Mouse (Mus musculus) stomach, embryonic 16.5 days (tissue): ENCODE data around the gene Syt6. TPM values are rescaled to one million over a fixed set of nuclear protein-coding genes. Genes with fewer than 3 reads are reported as not detected.

Experiments used
- ATAC-seq: fragments of 200-750 bp; cut with Nextera tagmentation; 2 replicates; pipeline ENCODE4 v1.8.0; 2017; ENCODE audit warnings: moderate number of reproducible peaks, moderate TSS enrichment; ENCODE audit not compliant: insufficient read depth, low FRiP score
- H3K27ac ChIP-seq: fragments of 300-500 bp; sonication (generic); 2 replicates; pipeline ENCODE4 v1.5.1; 2014; ENCODE audit warnings: low read length
- H3K27me3 ChIP-seq: fragments of 300-500 bp; sonication (generic); 2 replicates; pipeline ENCODE4 v1.6.1; 2014; ENCODE audit warnings: low read length, control low read depth, mixed read lengths; ENCODE audit not compliant: control insufficient read depth, insufficient read depth
- H3K36me3 ChIP-seq: fragments of 300-500 bp; sonication (generic); 2 replicates; pipeline ENCODE4 v1.6.1; 2014; ENCODE audit warnings: low read length; ENCODE audit not compliant: control insufficient read depth, insufficient read depth
- H3K4me1 ChIP-seq: fragments of 300-500 bp; sonication (generic); 2 replicates; pipeline ENCODE4 v1.6.1; 2014; ENCODE audit warnings: low read length, control low read depth, mixed read lengths; ENCODE audit not compliant: control insufficient read depth, insufficient read depth
- H3K4me2 ChIP-seq: fragments of 300-500 bp; sonication (generic); 2 replicates; pipeline ENCODE4 v1.6.1; 2014; ENCODE audit warnings: low read depth, low read length, mixed read lengths
- H3K4me3 ChIP-seq: fragments of 300-500 bp; sonication (generic); replicated peaks from 2 replicates; pipeline ENCODE4 v1.5.1; 2014; ENCODE audit warnings: mild to moderate bottlenecking, low read length
- H3K9ac ChIP-seq: fragments of 300-500 bp; sonication (generic); 2 replicates; pipeline ENCODE4 v1.6.1; 2014; ENCODE audit warnings: low read length
- H3K9me3 ChIP-seq: fragments of 300-500 bp; sonication (generic); replicated peaks from 2 replicates; pipeline ENCODE4 v1.6.1; 2016; ENCODE audit warnings: low read length, control low read depth; ENCODE audit not compliant: control insufficient read depth
- WGBS: fragments of 180-500 bp; shearing (Covaris S2); extraction: QIAGEN DNeasy Blood & Tissue Kit; methylation state at CpG from one replicate; pipeline ENCODE4 v1.1.7; 2014; 5-methylcytosine and 5-hydroxymethylcytosine counted together
- polyA plus RNA-seq: library from polyadenylated mRNA; unstranded; fragments of >200 nt; fragmentation: Nextera tagmentation; extraction: Ambion mirVana; gene quantifications from 2 replicates; pipeline ENCODE4 v1.2.1, GENCODE M21; 2015

The Syt6 gene
- polyA plus RNA-seq, result 1.7 and 1.9 TPM in 2 replicates

- Histone ChIP-seq H3K4me2 (peak within 1 kb of the TSS; percentile 81), H3K9me3 (no peaks in the 10 kb centered on the region), H3K36me3 (no peaks in the 10 kb centered on the region), H3K4me1 (peaks cover 19% of the 10 kb centered on the region; the same call in 1 of the 2 replicates), H3K9ac (peak within 1 kb of the TSS; percentile 52; the same call in 1 of the 2 replicates), H3K27ac (no peak within 1 kb of the TSS), H3K27me3 (peaks cover 54% of the 10 kb centered on the region), H3K4me3 (peak within 1 kb of the TSS; percentile 51)
- no peak for ATAC-seq
- 2% methylated on average over 44 of the region's 44 CpGs for WGBS
These were observed at the start of gene Syt6 for GRCm38 (mm10) chr3:103575156-103575892. Syt6 (plus strand) TSS chr3:103575231.

GRCm38 (mm10) chr3:103526201-103526704 is 48.8 kb upstream of the Syt6 start:
- H3K27me3 ChIP-seq, result no peaks in the 10 kb centered on the region
- no peak for ATAC-seq
- WGBS, result 66% methylated on average over 4 of the region's 4 CpGs
- H3K36me3 ChIP-seq, result no peaks in the 10 kb centered on the region
- H3K27ac ChIP-seq, result no peak overlapping the region
- no peak overlapping the region for H3K9ac ChIP-seq
- H3K4me2 ChIP-seq, result no peak overlapping the region
- no peaks in the 10 kb centered on the region for H3K9me3 ChIP-seq
- no peak overlapping the region for H3K4me3 ChIP-seq
- H3K4me1 ChIP-seq, result no peaks in the 10 kb centered on the region

GRCm38 (mm10) chr3:103526864-103527263 is 48.2 kb upstream of the Syt6 start:
- WGBS, result 22% methylated on average over 2 of the region's 2 CpGs
- Histone ChIP-seq H3K4me3 (no peak overlapping the region), H3K27ac (no peak overlapping the region), H3K4me2 (no peak overlapping the region), H3K4me1 (no peaks in the 10 kb centered on the region), H3K9me3 (no peaks in the 10 kb centered on the region), H3K27me3 (no peaks in the 10 kb centered on the region), H3K36me3 (no peaks in the 10 kb centered on the region), H3K9ac (no peak overlapping the region)
- no peak for ATAC-seq

- Histone ChIP-seq H3K27me3 (no peaks in the 10 kb centered on the region), H3K27ac (no peak overlapping the region), H3K9ac (no peak overlapping the region), H3K4me3 (no peak overlapping the region), H3K36me3 (no peaks in the 10 kb centered on the region), H3K9me3 (no peaks in the 10 kb centered on the region), H3K4me2 (no peak overlapping the region), H3K4me1 (no peaks in the 10 kb centered on the region)
- no peak for ATAC-seq
- 91% methylated on average over 9 of the region's 9 CpGs for WGBS
These were observed 41.0 kb upstream of the Syt6 start for GRCm38 (mm10) chr3:103534036-103534435.

- H3K36me3 ChIP-seq, result no peaks in the 10 kb centered on the region
- H3K27me3 ChIP-seq, result no peaks in the 10 kb centered on the region
- ATAC-seq, result no peak
- H3K4me3 ChIP-seq, result no peak overlapping the region
- no peak overlapping the region for H3K9ac ChIP-seq
- H3K27ac ChIP-seq, result no peak overlapping the region
- H3K9me3 ChIP-seq, result no peaks in the 10 kb centered on the region
- H3K4me1 ChIP-seq, result no peaks in the 10 kb centered on the region
- 35% methylated on average over 5 of the region's 5 CpGs for WGBS
- no peak overlapping the region for H3K4me2 ChIP-seq
These were observed 39.8 kb upstream of the Syt6 start for GRCm38 (mm10) chr3:103535207-103535606.

GRCm38 (mm10) chr3:103539148-103539547 is 35.9 kb upstream of the Syt6 start:
- no peak for ATAC-seq
- Histone ChIP-seq H3K4me2 (no peak overlapping the region), H3K4me3 (no peak overlapping the region), H3K9ac (no peak overlapping the region), H3K9me3 (no peaks in the 10 kb centered on the region), H3K4me1 (no peaks in the 10 kb centered on the region), H3K36me3 (no peaks in the 10 kb centered on the region), H3K27me3 (no peaks in the 10 kb centered on the region), H3K27ac (no peak overlapping the region)
- 59% methylated on average over 7 of the region's 7 CpGs for WGBS

- Histone ChIP-seq H3K9me3 (no peaks in the 10 kb centered on the region), H3K27ac (no peak overlapping the region), H3K4me1 (no peaks in the 10 kb centered on the region), H3K36me3 (no peaks in the 10 kb centered on the region), H3K4me3 (no peak overlapping the region), H3K9ac (no peak overlapping the region), H3K27me3 (no peaks in the 10 kb centered on the region), H3K4me2 (no peak overlapping the region)
- no peak for ATAC-seq
- 62% methylated on average over 2 of the region's 2 CpGs for WGBS
These were observed 28.9 kb upstream of the Syt6 start for GRCm38 (mm10) chr3:103546166-103546565.

GRCm38 (mm10) chr3:103546626-103547025 is 28.4 kb upstream of the Syt6 start:
- ATAC-seq, result no peak
- Histone ChIP-seq H3K4me3 (no peak overlapping the region), H3K36me3 (no peaks in the 10 kb centered on the region), H3K9me3 (no peaks in the 10 kb centered on the region), H3K4me1 (no peaks in the 10 kb centered on the region), H3K4me2 (no peak overlapping the region), H3K27ac (no peak overlapping the region), H3K9ac (no peak overlapping the region), H3K27me3 (no peaks in the 10 kb centered on the region)
- 31% methylated on average over 3 of the region's 3 CpGs for WGBS

- no peaks in the 10 kb centered on the region for H3K27me3 ChIP-seq
- 64% methylated on average over 5 of the region's 5 CpGs for WGBS
- no peak for ATAC-seq
- H3K27ac ChIP-seq, result no peak overlapping the region
- no peak overlapping the region for H3K4me2 ChIP-seq
- H3K36me3 ChIP-seq, result no peaks in the 10 kb centered on the region
- no peak overlapping the region for H3K4me3 ChIP-seq
- H3K9ac ChIP-seq, result no peak overlapping the region
- no peaks in the 10 kb centered on the region for H3K4me1 ChIP-seq
- no peaks in the 10 kb centered on the region for H3K9me3 ChIP-seq
These were observed 24.8 kb upstream of the Syt6 start for GRCm38 (mm10) chr3:103550236-103550635.
